Comparison of ENCODE assay signal across 11 mouse cellular contexts in the genomic region with DNA sequence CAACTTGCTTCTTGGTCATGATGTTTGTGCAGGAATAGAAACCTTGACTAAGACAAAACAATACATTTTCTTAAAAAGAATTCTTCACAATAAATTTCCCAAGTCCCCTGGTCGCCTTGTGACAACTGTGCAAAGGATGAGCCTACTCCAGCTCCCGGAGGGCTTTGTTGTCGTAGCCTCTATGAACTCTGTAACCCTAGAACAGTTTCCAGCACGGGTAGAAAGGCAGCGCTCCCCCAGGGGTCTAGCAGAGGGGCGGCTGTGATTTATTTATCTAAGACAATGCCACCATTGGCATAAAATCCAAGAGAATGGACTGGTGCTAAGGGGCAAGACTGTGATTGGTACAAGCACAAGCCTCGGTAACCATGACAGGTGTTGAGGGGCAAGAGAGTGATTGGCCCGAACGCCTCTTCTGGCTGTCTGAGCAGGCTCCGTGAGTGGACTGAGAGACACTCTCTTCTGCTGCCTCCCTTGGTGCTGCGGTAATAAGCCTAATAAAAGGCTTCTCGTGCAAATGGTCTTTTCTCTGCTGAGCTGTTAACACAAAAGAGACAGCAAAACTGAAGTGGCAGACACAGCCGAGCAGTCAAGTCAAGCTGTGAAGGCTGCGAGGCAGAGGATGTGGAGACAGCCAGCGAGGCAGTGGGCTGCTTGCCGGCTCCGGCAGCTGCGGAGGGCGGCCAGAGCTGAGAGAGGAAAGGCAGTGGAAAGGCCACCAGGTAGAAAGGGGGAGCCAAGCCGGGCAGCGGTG. TPM values are rescaled to one million over a fixed set of nuclear protein-coding genes. Genes with fewer than 3 reads are reported as not detected.
A peak's percentile ranks its signal among the peaks of the same experiment; 100 is the strongest.
DNase-seq lines count a peak whose midpoint lies in the region; ATAC-seq lines count a peak whose summit lies in the region.
"Had no signal": no experiment of that assay in that cellular context is flagged by ENCODE, and none has a peak within 500 bp of the region (broad histone marks: within the 10 kb centered on the region; RNA-seq: fewer than 3 reads in every experiment).

No protein-coding gene starts in this region.

- no peak overlapping the region for H3K9ac ChIP-seq in kidney, embryonic 14.5 days (ENCODE audit: low read depth, low read length)
- H3K9ac ChIP-seq in hindbrain, embryonic 12.5 days, result no peak overlapping the region

- H3K36me3 ChIP-seq in kidney, embryonic 14.5 days (ENCODE audit: control insufficient read depth, insufficient read depth, low read length), result no peaks in the 10 kb centered on the region
- no peaks in the 10 kb centered on the region for H3K36me3 ChIP-seq in hindbrain, embryonic 12.5 days

- H3K4me1 ChIP-seq in kidney, embryonic 14.5 days (ENCODE audit: control insufficient read depth, insufficient read depth, low read length), result peaks cover 8% of the 10 kb centered on the region; the same call in 1 of the 2 replicates
- H3K4me1 ChIP-seq in hindbrain, embryonic 12.5 days, result peaks cover 18% of the 10 kb centered on the region

- WGBS in kidney, embryonic 14.5 days, result 15% methylated on average over 21 of the region's 21 CpGs
- WGBS in hindbrain, embryonic 12.5 days, result 4% methylated on average over 21 of the region's 21 CpGs

- DNase-seq in kidney, postnatal 14 days, result no peak
- DNase-seq in embryo, embryonic 10.5 days (ENCODE audit: low spot score), result peak; percentile 70
- peak; percentile 56 for DNase-seq in neural tube, embryonic 10.5 days (ENCODE audit: extremely low spot score, low spot score)
- no peak for DNase-seq in lung, postnatal 10 days
- DNase-seq in left cerebral cortex, adult 11 months (ENCODE audit: low spot score), result no peak
- no peak for DNase-seq in c-Kit-positive CD71-positive TER-119-positive erythroid progenitor cells, embryonic 14.5 days (ENCODE audit: low spot score)
- DNase-seq: adrenal gland, postnatal 25 days; kidney, adult 18-20 months had no signal

- no peaks in the 10 kb centered on the region for H3K9me3 ChIP-seq in kidney, embryonic 14.5 days (ENCODE audit: control insufficient read depth, low read length)
- no peaks in the 10 kb centered on the region for H3K9me3 ChIP-seq in hindbrain, embryonic 12.5 days (replicated peaks)

- H3K4me3 ChIP-seq in kidney, embryonic 14.5 days (ENCODE audit: low read length), result no peak overlapping the region
- no peak overlapping the region; the same call in 1 of the 2 replicates for H3K4me3 ChIP-seq in hindbrain, embryonic 12.5 days

- no peak overlapping the region for H3K4me2 ChIP-seq in kidney, embryonic 14.5 days (replicated peaks; ENCODE audit: low read depth, low read length)
- peak overlapping the region; percentile 35 for H3K4me2 ChIP-seq in hindbrain, embryonic 12.5 days (replicated peaks)

- peaks cover 10% of the 10 kb centered on the region for H3K27me3 ChIP-seq in kidney, embryonic 14.5 days (ENCODE audit: control insufficient read depth, insufficient read depth, low read length)
- peaks cover 4% of the 10 kb centered on the region for H3K27me3 ChIP-seq in hindbrain, embryonic 12.5 days

- peak; percentile 43; the same call in 1 of the 2 replicates for ATAC-seq in kidney, embryonic 14.5 days (ENCODE audit: low FRiP score, low TSS enrichment)
- peak; percentile 78 for ATAC-seq in hindbrain, embryonic 12.5 days (ENCODE audit: low FRiP score)

- H3K27ac ChIP-seq in kidney, embryonic 14.5 days (ENCODE audit: low read depth, low read length), result no peak overlapping the region
- H3K27ac ChIP-seq in hindbrain, embryonic 12.5 days, result peak overlapping the region; percentile 60
- H3K27ac ChIP-seq: macrophage had no signal

RNA-seq across cellular contexts. Expression of gene Cradd, which starts 13.1 kb away (rescaled TPM):
- polyA plus RNA-seq in kidney, embryonic 14.5 days (2014; fragmentation: Nextera tagmentation; extraction: Ambion mirVana), result 10.2 and 13.0 TPM in 2 replicates
- 12.0 and 12.4 TPM in 2 replicates for polyA plus RNA-seq in hindbrain, embryonic 12.5 days (2016; fragmentation: Nextera tagmentation; extraction: Ambion mirVana)

Comparison
In these comparisons a context has a peak if more than half of its experiments do, and no peak if none do; other contexts are left out.
1. DNase-seq: peak in embryo, embryonic 10.5 days (single experiment) and neural tube, embryonic 10.5 days (single experiment); none in kidney, postnatal 14 days (single experiment), lung, postnatal 10 days (single experiment), left cerebral cortex, adult 11 months (single experiment) and c-Kit-positive CD71-positive TER-119-positive erythroid progenitor cells, embryonic 14.5 days (single experiment).